Mouse (Mus musculus) bone marrow, adult 2 months (tissue): ENCODE data around the gene Gm27027. TPM values are rescaled to one million over a fixed set of nuclear protein-coding genes. Genes with fewer than 3 reads are reported as not detected.

ENCODE experiments used
- H3K27ac ChIP-seq: fragments of 200-500 bp; 2 replicates; pipeline ENCODE4 v1.5.1; 2012; ENCODE audit warnings: low read depth, mild to moderate bottlenecking, control low read depth, inconsistent platforms, low read length; ENCODE audit not compliant: control insufficient read depth, poor library complexity, insufficient read depth
- H3K4me1 ChIP-seq: fragments of 200-500 bp; 2 replicates; pipeline ENCODE4 v1.6.1; 2011; ENCODE audit warnings: low read length; ENCODE audit not compliant: control insufficient read depth, insufficient read depth
- H3K4me3 ChIP-seq: fragments of 200-500 bp; replicated peaks from 2 replicates; pipeline ENCODE3; 2011; ENCODE audit warnings: mild to moderate bottlenecking, low read depth, low read length, control low read depth; ENCODE audit not compliant: control insufficient read depth
- CTCF ChIP-seq: fragments of 200-500 bp; IDR thresholded peaks from 2 replicates; pipeline ENCODE4 v1.5.1; 2011; ENCODE audit warnings: low read length, control low read depth; ENCODE audit not compliant: control insufficient read depth, insufficient read depth
- POLR2A ChIP-seq: fragments of 200-500 bp; IDR thresholded peaks from 2 replicates; pipeline ENCODE4 v1.6.1; 2011; ENCODE audit warnings: low read depth, mild to moderate bottlenecking, control low read depth, low read length, borderline replicate concordance; ENCODE audit not compliant: control insufficient read depth
- WGBS: fragments of 180-500 bp; shearing (Covaris S2); methylation state at CpG from one replicate; pipeline ENCODE4 v1.1.7; 2018; 5-methylcytosine and 5-hydroxymethylcytosine counted together
- polyA plus RNA-seq: library from polyadenylated mRNA; stranded (reverse); fragments of >200 nt; gene quantifications from 2 replicates; pipeline ENCODE4 v1.2.4, GENCODE M21; 2011; ENCODE audit warnings: low replicate concordance; ENCODE audit not compliant: missing spikeins, insufficient read depth, insufficient read length

Gm27027 gene
- not detected in 2 replicates for polyA plus RNA-seq

GRCm38 (mm10) chr2:93996254-93996653 is at the start of gene Gm27027:
TSS of gene Gm27027 (minus strand) at chr2:93996354.
- no peaks in the 10 kb centered on the region for H3K4me1 ChIP-seq
- TF ChIP-seq CTCF (no peak), POLR2A (no peak)
- 87% methylated on average over 6 of the region's 6 CpGs for WGBS
- no peak within 1 kb of the TSS for H3K4me3 ChIP-seq
- no peak within 1 kb of the TSS for H3K27ac ChIP-seq

GRCm38 (mm10) chr2:94045411-94046090 is 49.4 kb upstream of the Gm27027 start:
- 79% methylated on average over 6 of the region's 6 CpGs for WGBS
- no peaks in the 10 kb centered on the region; the same call in 1 of the 2 replicates for H3K4me1 ChIP-seq
- no peak overlapping the region for H3K27ac ChIP-seq
- TF ChIP-seq CTCF (no peak), POLR2A (no peak)
- no peak overlapping the region for H3K4me3 ChIP-seq

- no peak overlapping the region for H3K4me3 ChIP-seq
- H3K4me1 ChIP-seq, result no peaks in the 10 kb centered on the region; the same call in 1 of the 2 replicates
- H3K27ac ChIP-seq, result no peak overlapping the region
- 72% methylated on average over 2 of the region's 2 CpGs for WGBS
- TF ChIP-seq POLR2A (no peak), CTCF (no peak)
These were observed 48.0 kb upstream of the Gm27027 start for GRCm38 (mm10) chr2:94044174-94044573.

GRCm38 (mm10) chr2:94043662-94044061 is 47.5 kb upstream of the Gm27027 start:
- TF ChIP-seq CTCF, result no peak
- TF ChIP-seq POLR2A, result no peak
- 82% methylated on average over 5 of the region's 5 CpGs for WGBS
- no peak overlapping the region for H3K27ac ChIP-seq
- no peaks in the 10 kb centered on the region; the same call in 1 of the 2 replicates for H3K4me1 ChIP-seq
- no peak overlapping the region for H3K4me3 ChIP-seq

GRCm38 (mm10) chr2:94042461-94042860 is 46.3 kb upstream of the Gm27027 start:
- 81% methylated on average over 3 of the region's 3 CpGs for WGBS
- no peak overlapping the region for H3K27ac ChIP-seq

GRCm38 (mm10) chr2:94040391-94041125 is 44.4 kb upstream of the Gm27027 start:
- Histone ChIP-seq H3K27ac (no peak overlapping the region), H3K4me3 (no peak overlapping the region), H3K4me1 (no peaks in the 10 kb centered on the region; the same call in 1 of the 2 replicates)
- TF ChIP-seq POLR2A (no peak), CTCF (no peak)
- 76% methylated on average over 5 of the region's 5 CpGs for WGBS

More at GRCm38 (mm10) chr2:94042461-94042860, 46.3 kb upstream of the Gm27027 start:
- TF ChIP-seq CTCF (no peak), POLR2A (no peak)
- H3K4me1 ChIP-seq, result no peaks in the 10 kb centered on the region; the same call in 1 of the 2 replicates
- H3K4me3 ChIP-seq, result no peak overlapping the region

GRCm38 (mm10) chr2:94035428-94036331 is 39.5 kb upstream of the Gm27027 start:
- Histone ChIP-seq H3K4me3 (no peak overlapping the region), H3K4me1 (no peaks in the 10 kb centered on the region), H3K27ac (no peak overlapping the region)
- TF ChIP-seq CTCF (peak; percentile 53), POLR2A (no peak)
- WGBS, result 71% methylated on average over 9 of the region's 9 CpGs

GRCm38 (mm10) chr2:94030602-94031001 is 34.4 kb upstream of the Gm27027 start:
- no peak overlapping the region for H3K27ac ChIP-seq
- TF ChIP-seq CTCF (no peak), POLR2A (no peak)
- no peak overlapping the region for H3K4me3 ChIP-seq
- H3K4me1 ChIP-seq, result no peaks in the 10 kb centered on the region
